In genomic region chr14:59597398-59598259, GRCm38 (mm10) we compare ENCODE assay signal across 8 mouse cellular contexts. TPM values are rescaled to one million over a fixed set of nuclear protein-coding genes. Genes with fewer than 3 reads are reported as not detected.
A peak's percentile ranks its signal among the peaks of the same experiment; 100 is the strongest.
DNase-seq lines count a peak whose midpoint lies in the region; ATAC-seq and TF ChIP-seq lines count a peak whose summit lies in the region.

Gene Cdadc1 (minus strand): TSS chr14:59597959.

- TF ChIP-seq CTCF in liver, adult 2 months (IDR thresholded peaks at IDR 0.05; ENCODE audit: low read depth, low read length), result peak; percentile 50

- no peaks in the 10 kb centered on the region for H3K9me3 ChIP-seq in heart, embryonic 11.5 days (replicated peaks; ENCODE audit: control insufficient read depth, low read length)
- no peaks in the 10 kb centered on the region for H3K9me3 ChIP-seq in kidney, embryonic 16.5 days (ENCODE audit: low read length)

- peak within 1 kb of the TSS; percentile 86 for H3K9ac ChIP-seq in heart, embryonic 11.5 days (ENCODE audit: low read depth, low read length)
- peak within 1 kb of the TSS; percentile 85 for H3K9ac ChIP-seq in kidney, embryonic 16.5 days (replicated peaks; ENCODE audit: low read length)
- peak within 1 kb of the TSS; percentile 86 for H3K9ac ChIP-seq in liver, adult 2 months (ENCODE audit: low read depth, low read length)

- H3K4me3 ChIP-seq in heart, embryonic 11.5 days (ENCODE audit: low read depth, low read length), result peak within 1 kb of the TSS; percentile 90
- peak within 1 kb of the TSS; percentile 88 for H3K4me3 ChIP-seq in kidney, embryonic 16.5 days (ENCODE audit: low read length)
- peak within 1 kb of the TSS; percentile 92 for H3K4me3 ChIP-seq in liver, adult 2 months (ENCODE audit: insufficient read depth, low read depth, low read length)
- peak within 1 kb of the TSS; percentile 96 for H3K4me3 ChIP-seq in myocyte

- WGBS in heart, embryonic 11.5 days (ENCODE audit: insufficient replicate concordance), result under 1% methylated on average over 46 of the region's 48 CpGs
- WGBS in kidney, embryonic 16.5 days, result under 1% methylated on average over 47 of the region's 48 CpGs
- under 1% methylated on average over 47 of the region's 48 CpGs for WGBS in liver, adult 2 months

- peaks cover 5% of the 10 kb centered on the region; the same call in 1 of the 2 replicates for H3K79me2 ChIP-seq in liver, adult 2 months (ENCODE audit: control insufficient read depth, insufficient read depth, low read length)
- peaks cover 10% of the 10 kb centered on the region for H3K79me2 ChIP-seq in myocyte (ENCODE audit: control insufficient read depth, insufficient read depth)

- H3ac ChIP-seq in myocyte (ENCODE audit: control insufficient read depth, insufficient read length), result peak within 1 kb of the TSS; percentile 41

- DNase-seq in B cell, adult 2 months, result peak; percentile 100
- peak; percentile 96 for DNase-seq in brain, adult 2 months (ENCODE audit: low read depth, low spot score)
- peak; percentile 81 for DNase-seq in liver, adult 2 months (ENCODE audit: extremely low read depth, low read depth, low spot score)
- peak; percentile 95 for DNase-seq in splenic B cell, adult 2 months (ENCODE audit: low read depth, low spot score)

- H3K27ac ChIP-seq in heart, embryonic 11.5 days (ENCODE audit: low read depth, low read length), result peak within 1 kb of the TSS; percentile 54
- H3K27ac ChIP-seq in kidney, embryonic 16.5 days (ENCODE audit: low read length), result peak within 1 kb of the TSS; percentile 66
- H3K27ac ChIP-seq in liver, adult 2 months (replicated peaks; ENCODE audit: insufficient read depth, low read depth, low read length), result peak within 1 kb of the TSS; percentile 85

- peak within 1 kb of the TSS; percentile 89 for H3K4me2 ChIP-seq in heart, embryonic 11.5 days
- peak within 1 kb of the TSS; percentile 93 for H3K4me2 ChIP-seq in kidney, embryonic 16.5 days (replicated peaks; ENCODE audit: low read depth, low read length)
- H3K4me2 ChIP-seq in myocyte (ENCODE audit: low read depth), result peak within 1 kb of the TSS; percentile 85

- peaks cover 7% of the 10 kb centered on the region for H3K4me1 ChIP-seq in heart, embryonic 11.5 days (ENCODE audit: control insufficient read depth, insufficient read depth, low read length)
- H3K4me1 ChIP-seq in kidney, embryonic 16.5 days (ENCODE audit: insufficient read depth, low read length), result peaks cover 9% of the 10 kb centered on the region
- peaks cover 6% of the 10 kb centered on the region for H3K4me1 ChIP-seq in liver, adult 2 months (ENCODE audit: control insufficient read depth, insufficient read depth, low read length)

- H3K27me3 ChIP-seq in heart, embryonic 11.5 days (ENCODE audit: control insufficient read depth, insufficient read depth, low read length), result no peaks in the 10 kb centered on the region
- peaks cover 2% of the 10 kb centered on the region; the same call in 1 of the 2 replicates for H3K27me3 ChIP-seq in kidney, embryonic 16.5 days (ENCODE audit: insufficient read depth, low read length)
- no peaks in the 10 kb centered on the region for H3K27me3 ChIP-seq in liver, adult 2 months (ENCODE audit: control insufficient read depth, insufficient read depth, low read length)
- no peaks in the 10 kb centered on the region for H3K27me3 ChIP-seq in myocyte (ENCODE audit: control insufficient read depth, insufficient read depth, insufficient read length)
- H3K27me3 ChIP-seq in splenic B cell, adult 2 months (ENCODE audit: control insufficient read depth, insufficient read depth, low read length, poor library complexity, severe bottlenecking), result no peaks in the 10 kb centered on the region; the same call in 1 of the 2 replicates

- ATAC-seq in erythroblast, adult 5-6 weeks (replicated peaks; ENCODE audit: low FRiP score, poor library complexity, severe bottlenecking), result peak; percentile 95
- ATAC-seq in heart, embryonic 11.5 days (replicated peaks; ENCODE audit: insufficient number of reproducible peaks, low FRiP score, low TSS enrichment), result peak; percentile 88
- peak; percentile 94 for ATAC-seq in kidney, embryonic 16.5 days (ENCODE audit: low FRiP score, low TSS enrichment)

- peaks cover 2% of the 10 kb centered on the region; the same call in 1 of the 2 replicates for H3K36me3 ChIP-seq in heart, embryonic 11.5 days (ENCODE audit: control insufficient read depth, insufficient read depth, low read length)
- no peaks in the 10 kb centered on the region; the same call in 1 of the 2 replicates for H3K36me3 ChIP-seq in kidney, embryonic 16.5 days (ENCODE audit: insufficient read depth, low read length)
- peaks cover 11% of the 10 kb centered on the region; the same call in 1 of the 2 replicates for H3K36me3 ChIP-seq in liver, adult 2 months (ENCODE audit: control insufficient read depth, insufficient read depth, low read length)
- H3K36me3 ChIP-seq in myocyte (ENCODE audit: control insufficient read depth, insufficient read depth), result peaks cover 8% of the 10 kb centered on the region
- H3K36me3 ChIP-seq in splenic B cell, adult 2 months (ENCODE audit: control insufficient read depth, insufficient read depth, low read length, poor library complexity, severe bottlenecking), result 0 out of 2 replicates have a peak, but pooled peaks cover 2% of the 10 kb centered on the region

- TF ChIP-seq POLR2A in liver, adult 2 months (IDR thresholded peaks at IDR 0.05; ENCODE audit: extremely low read depth, insufficient read depth, low read length), result peak; percentile 77
- peak; percentile 68 for TF ChIP-seq POLR2A in myocyte (IDR thresholded peaks at IDR 0.05; ENCODE audit: insufficient read length, low read depth)

TF ChIP-seq in myocyte, 11 proteins besides CTCF, POLR2A, EP300 and RAD21:
- TF ChIP-seq E2F4 (IDR thresholded peaks at IDR 0.05; ENCODE audit: insufficient read depth), result no peak
- peak; percentile 74 for TF ChIP-seq SRF (IDR thresholded peaks at IDR 0.05; ENCODE audit: control insufficient read depth, insufficient read length, low read depth)
- no peak for TF ChIP-seq TCF3 (IDR thresholded peaks at IDR 0.05; ENCODE audit: insufficient read length, low read depth)
- peak; percentile 75 for TF ChIP-seq POLR2AphosphoS2 (IDR thresholded peaks at IDR 0.05; ENCODE audit: insufficient read length, low read depth)
- TF ChIP-seq MYOD1 (IDR thresholded peaks at IDR 0.05; ENCODE audit: control insufficient read depth in 1 of 3, insufficient read length in 2 of 3, low read depth in 2 of 3), result peak in 1 of 3 experiments; percentile 3
TF ChIP-seq in myocyte: peak in this region for 3.

RNA-seq across cellular contexts. Expression of gene Cdadc1, which starts in this region (rescaled TPM):
- total RNA-seq in erythroblast, adult 5-6 weeks (2015; ENCODE audit: low replicate concordance), result 15.0 and 25.3 TPM in 2 replicates
- total RNA-seq in erythroblast, adult 5-6 weeks (2017; ENCODE audit: low replicate concordance), result 11.1 and 23.3 TPM in 2 replicates
- polyA plus RNA-seq in heart, embryonic 11.5 days (2014; fragmentation: Nextera tagmentation; extraction: Ambion mirVana), result 26.3 and 32.8 TPM in 2 replicates
- 38.9 and 41.7 TPM in 2 replicates for polyA plus RNA-seq in kidney, embryonic 16.5 days (2015; fragmentation: Nextera tagmentation; extraction: Ambion mirVana)
- 27.5 and 31.3 TPM in 2 replicates for total RNA-seq in liver, adult 2 months (2014; rRNA removed)
- polyA plus RNA-seq in liver, adult 2 months (2012; rRNA removed), result 11.1 and 11.9 TPM in 2 replicates
- 10.5 TPM for polyA plus RNA-seq in myocyte (2012; fragmentation: generic; extraction: Trizol)

Comparison
In these comparisons a context has a peak if more than half of its experiments do, and no peak if none do; other contexts are left out.
1. Peak in every context shown above with its lines: DNase-seq, ATAC-seq, H3K4me3 ChIP-seq and H3K27ac ChIP-seq.